Mouse (Mus musculus) G1E-ER4 (cell line): ENCODE results near the gene Trim2. TPM values are rescaled to one million over a fixed set of nuclear protein-coding genes. Genes with fewer than 3 reads are reported as not detected.

Experiments
- GATA1 ChIP-seq: IDR thresholded peaks from one replicate; pipeline ENCODE4 v1.8.0; 2012; ENCODE audit warnings: low read length, inconsistent platforms
- polyA plus RNA-seq: library from polyadenylated mRNA; stranded (reverse); fragments of >175 nt; gene quantifications from 2 replicates; pipeline ENCODE4 v1.2.3, GENCODE M21; 2012

The Trim2 gene
- polyA plus RNA-seq, 1 experiment: not detected

- TF ChIP-seq GATA1: no peak
Observed at GRCm38 (mm10) chr3:84181717-84182116, 125.0 kb downstream of the Trim2 start.

- TF ChIP-seq GATA1: no peak
Observed at GRCm38 (mm10) chr3:84181102-84181501, 125.6 kb downstream of the Trim2 start.

GRCm38 (mm10) chr3:84180304-84180703 lies 126.4 kb downstream of the Trim2 start:
- no peak for TF ChIP-seq GATA1

- no peak for TF ChIP-seq GATA1
Observed at GRCm38 (mm10) chr3:84177834-84178233, 128.8 kb downstream of the Trim2 start.

- no peak for TF ChIP-seq GATA1
Observed at GRCm38 (mm10) chr3:84175337-84176315, 131.1 kb downstream of the Trim2 start.

- TF ChIP-seq GATA1: no peak
Observed at GRCm38 (mm10) chr3:84173581-84174154, 133.0 kb downstream of the Trim2 start, which contains the start of gene Gm6525. Gm6525 (plus strand) TSS chr3:84174104.

GRCm38 (mm10) chr3:84172406-84172805 lies 134.3 kb downstream of the Trim2 start:
- TF ChIP-seq GATA1: no peak

- TF ChIP-seq GATA1: no peak
Observed at GRCm38 (mm10) chr3:84169393-84170005, 137.2 kb downstream of the Trim2 start.

GRCm38 (mm10) chr3:84168943-84169342 lies 137.7 kb downstream of the Trim2 start:
- no peak for TF ChIP-seq GATA1

- TF ChIP-seq GATA1: no peak
Observed at GRCm38 (mm10) chr3:84166073-84166472, 140.6 kb downstream of the Trim2 start.

- no peak for TF ChIP-seq GATA1
Observed at GRCm38 (mm10) chr3:84165391-84165790, 141.3 kb downstream of the Trim2 start.

- TF ChIP-seq GATA1: no peak
Observed at GRCm38 (mm10) chr3:84157559-84158350, 148.9 kb downstream of the Trim2 start.

GRCm38 (mm10) chr3:84157011-84157410 lies 149.7 kb downstream of the Trim2 start:
- TF ChIP-seq GATA1: no peak

GRCm38 (mm10) chr3:84156105-84156504 lies 150.6 kb downstream of the Trim2 start:
- no peak for TF ChIP-seq GATA1

GRCm38 (mm10) chr3:84155558-84156006 lies 151.1 kb downstream of the Trim2 start, which contains the start of gene Mnd1:
Mnd1 (minus strand) TSS chr3:84155786.
- no peak for TF ChIP-seq GATA1
